Mouse (Mus musculus): ENCODE results near the gene Dnajc25. TPM values are rescaled to one million over a fixed set of nuclear protein-coding genes. Genes with fewer than 3 reads are reported as not detected.
A peak's percentile ranks its signal among the peaks of the same experiment; 100 is the strongest.

Gene Dnajc25
- polyA plus RNA-seq, 1 experiment from 2014 or later, result 13.0 TPM

GRCm38 (mm10) chr4:59007016-59007415, 12.2 kb downstream of the Dnajc25 start:
- Histone ChIP-seq H3K36me3 (no peaks in the 10 kb centered on the region), H3K4me3 (replicated peaks) (no peak overlapping the region), H3K9me3 (no peaks in the 10 kb centered on the region), H3K4me2 (no peak overlapping the region), H3K4me1 (peaks cover 18% of the 10 kb centered on the region), H3K27ac (no peak overlapping the region), H3K27me3 (replicated peaks) (no peaks in the 10 kb centered on the region), H3K9ac (no peak overlapping the region)
- 80% methylated on average over 6 of the region's 6 CpGs for WGBS
- ATAC-seq (ENCODE audit: insufficient read depth, low FRiP score, low read depth), result no peak

GRCm38 (mm10) chr4:59007974-59008373, 13.1 kb downstream of the Dnajc25 start:
- Histone ChIP-seq H3K9me3 (no peaks in the 10 kb centered on the region), H3K4me3 (replicated peaks) (no peak overlapping the region), H3K9ac (no peak overlapping the region), H3K27ac (no peak overlapping the region), H3K4me1 (peaks cover 18% of the 10 kb centered on the region), H3K4me2 (no peak overlapping the region), H3K27me3 (replicated peaks) (no peaks in the 10 kb centered on the region), H3K36me3 (no peaks in the 10 kb centered on the region)
- WGBS, result 74% methylated on average over 5 of the region's 5 CpGs
- ATAC-seq (ENCODE audit: insufficient read depth, low FRiP score, low read depth), result no peak

- ATAC-seq (ENCODE audit: insufficient read depth, low FRiP score, low read depth), result no peak
- peaks cover 15% of the 10 kb centered on the region for H3K4me1 ChIP-seq
- no peaks in the 10 kb centered on the region for H3K27me3 ChIP-seq (replicated peaks)
- no peak overlapping the region for H3K9ac ChIP-seq
- H3K4me3 ChIP-seq (replicated peaks), result no peak overlapping the region
- no peak overlapping the region for H3K27ac ChIP-seq
- H3K4me2 ChIP-seq, result no peak overlapping the region
- H3K9me3 ChIP-seq, result no peaks in the 10 kb centered on the region
- H3K36me3 ChIP-seq, result no peaks in the 10 kb centered on the region
- WGBS, result 88% methylated on average over 7 of the region's 7 CpGs
Measured at GRCm38 (mm10) chr4:59009186-59009585, 14.3 kb downstream of the Dnajc25 start.

- ATAC-seq (ENCODE audit: insufficient read depth, low FRiP score, low read depth), result no peak
- whole genome bisulfite sequencing, result 77% methylated on average over 4 of the region's 4 CpGs
- Histone ChIP-seq H3K4me1 (peaks cover 11% of the 10 kb centered on the region), H3K9me3 (no peaks in the 10 kb centered on the region), H3K9ac (no peak overlapping the region), H3K4me2 (no peak overlapping the region), H3K36me3 (no peaks in the 10 kb centered on the region), H3K27me3 (replicated peaks) (no peaks in the 10 kb centered on the region), H3K27ac (no peak overlapping the region), H3K4me3 (replicated peaks) (no peak overlapping the region)
Measured at GRCm38 (mm10) chr4:59009696-59010095, 14.8 kb downstream of the Dnajc25 start.

GRCm38 (mm10) chr4:59011446-59011845, 16.6 kb downstream of the Dnajc25 start:
- Histone ChIP-seq H3K4me2 (no peak overlapping the region), H3K27me3 (replicated peaks) (no peaks in the 10 kb centered on the region), H3K4me3 (replicated peaks) (no peak overlapping the region), H3K9ac (no peak overlapping the region), H3K4me1 (peaks cover 6% of the 10 kb centered on the region; the same call in 1 of the 2 replicates), H3K36me3 (no peaks in the 10 kb centered on the region), H3K27ac (no peak overlapping the region), H3K9me3 (no peaks in the 10 kb centered on the region)
- 77% methylated on average over 3 of the region's 3 CpGs for WGBS
- ATAC-seq (ENCODE audit: insufficient read depth, low FRiP score, low read depth), result no peak

- H3K27ac ChIP-seq, result no peak overlapping the region
- H3K27me3 ChIP-seq (replicated peaks), result no peaks in the 10 kb centered on the region
- 89% methylated on average over 3 of the region's 3 CpGs for WGBS
- no peak overlapping the region for H3K4me2 ChIP-seq
- no peaks in the 10 kb centered on the region for H3K9me3 ChIP-seq
- H3K4me3 ChIP-seq (replicated peaks), result no peak overlapping the region
- no peak for ATAC-seq (ENCODE audit: insufficient read depth, low FRiP score, low read depth)
- no peaks in the 10 kb centered on the region for H3K36me3 ChIP-seq
- no peak overlapping the region for H3K9ac ChIP-seq
- peaks cover 6% of the 10 kb centered on the region; the same call in 1 of the 2 replicates for H3K4me1 ChIP-seq
Measured at GRCm38 (mm10) chr4:59015181-59015580, 20.3 kb downstream of the Dnajc25 start.

- no peaks in the 10 kb centered on the region for H3K9me3 ChIP-seq
- no peak for ATAC-seq (ENCODE audit: insufficient read depth, low FRiP score, low read depth)
- H3K4me3 ChIP-seq (replicated peaks), result no peak overlapping the region
- no peak overlapping the region for H3K27ac ChIP-seq
- no peaks in the 10 kb centered on the region for H3K27me3 ChIP-seq (replicated peaks)
- H3K4me1 ChIP-seq, result no peaks in the 10 kb centered on the region
- no peak overlapping the region for H3K4me2 ChIP-seq
- H3K9ac ChIP-seq, result no peak overlapping the region
- H3K36me3 ChIP-seq, result no peaks in the 10 kb centered on the region
- WGBS, result 84% methylated on average over 2 of the region's 2 CpGs
Measured at GRCm38 (mm10) chr4:59016922-59017321, 22.1 kb downstream of the Dnajc25 start.

GRCm38 (mm10) chr4:59034325-59034917, 39.6 kb downstream of the Dnajc25 start:
- no peak for ATAC-seq (ENCODE audit: insufficient read depth, low FRiP score, low read depth)
- Histone ChIP-seq H3K4me2 (peak overlapping the region; percentile 75), H3K9ac (no peak overlapping the region; the same call in 1 of the 2 replicates)

GRCm38 (mm10) chr4:59034918-59035785, 40.3 kb downstream of the Dnajc25 start, which contains the start of gene Gng10:
TSS of gene Gng10 (plus strand) at chr4:59035088.
- H3K27me3 ChIP-seq (replicated peaks), result no peaks in the 10 kb centered on the region
- H3K4me1 ChIP-seq, result 0 out of 2 replicates have a peak, but pooled peaks cover 6% of the 10 kb centered on the region
- peak within 1 kb of the TSS; percentile 90 for H3K4me3 ChIP-seq (replicated peaks)
- H3K9me3 ChIP-seq, result no peaks in the 10 kb centered on the region
- 6% methylated on average over 76 of the region's 76 CpGs for WGBS
- peak within 1 kb of the TSS; percentile 71 for H3K9ac ChIP-seq
- peak; percentile 87 for ATAC-seq (ENCODE audit: insufficient read depth, low FRiP score, low read depth)
- peak within 1 kb of the TSS; percentile 75 for H3K4me2 ChIP-seq
- H3K27ac ChIP-seq, result peak within 1 kb of the TSS; percentile 67
- no peaks in the 10 kb centered on the region for H3K36me3 ChIP-seq

More at GRCm38 (mm10) chr4:59034325-59034917, 39.6 kb downstream of the Dnajc25 start:
- Histone ChIP-seq H3K4me3 (replicated peaks) (peak overlapping the region; percentile 90), H3K9me3 (no peaks in the 10 kb centered on the region), H3K27me3 (replicated peaks) (no peaks in the 10 kb centered on the region), H3K27ac (no peak overlapping the region), H3K4me1 (0 out of 2 replicates have a peak, but pooled peaks cover 6% of the 10 kb centered on the region), H3K36me3 (no peaks in the 10 kb centered on the region)
- 78% methylated on average over 10 of the region's 10 CpGs for WGBS

- Histone ChIP-seq H3K27me3 (replicated peaks) (no peaks in the 10 kb centered on the region), H3K4me1 (0 out of 2 replicates have a peak, but pooled peaks cover 6% of the 10 kb centered on the region), H3K4me2 (peak overlapping the region; percentile 75), H3K9me3 (no peaks in the 10 kb centered on the region), H3K36me3 (0 out of 2 replicates have a peak, but pooled peaks cover 4% of the 10 kb centered on the region), H3K9ac (peak overlapping the region; percentile 71), H3K4me3 (replicated peaks) (peak overlapping the region; percentile 90), H3K27ac (0 out of 2 replicates have a peak overlapping the region, but pooled peaks have one; percentile 67)
- whole genome bisulfite sequencing, result 63% methylated on average over 18 of the region's 18 CpGs
- no peak for ATAC-seq (ENCODE audit: insufficient read depth, low FRiP score, low read depth)
Measured at GRCm38 (mm10) chr4:59035786-59036350, 41.0 kb downstream of the Dnajc25 start.

GRCm38 (mm10) chr4:59036490-59037127, 41.7 kb downstream of the Dnajc25 start:
- Histone ChIP-seq H3K9ac (no peak overlapping the region), H3K36me3 (0 out of 2 replicates have a peak, but pooled peaks cover 4% of the 10 kb centered on the region), H3K27me3 (replicated peaks) (no peaks in the 10 kb centered on the region), H3K9me3 (no peaks in the 10 kb centered on the region), H3K4me1 (0 out of 2 replicates have a peak, but pooled peaks cover 6% of the 10 kb centered on the region), H3K4me3 (replicated peaks) (no peak overlapping the region), H3K4me2 (peak overlapping the region; percentile 39), H3K27ac (0 out of 2 replicates have a peak overlapping the region, but pooled peaks have one; percentile 16)
- WGBS, result 46% methylated on average over 13 of the region's 13 CpGs
- ATAC-seq (ENCODE audit: insufficient read depth, low FRiP score, low read depth), result 0 out of 2 replicates have a peak, but pooled peaks have one; percentile 47
